Mouse (Mus musculus) liver, embryonic 13.5 days (tissue): Measurements from ENCODE around the gene Rapgef4. TPM values are rescaled to one million over a fixed set of nuclear protein-coding genes. Genes with fewer than 3 reads are reported as not detected.

Experiments used
- ATAC-seq: fragments of 200-750 bp; cut with Nextera tagmentation; 2 replicates; pipeline ENCODE4 v1.8.0; 2017; ENCODE audit warnings: low read depth, mild to moderate bottlenecking, moderate number of reproducible peaks, moderate library complexity
- DNase-seq: peaks from one replicate; pipeline ENCODE4 v3.0.0; 2022
- H3K27ac ChIP-seq: fragments of 300-500 bp; sonication (generic); 2 replicates; pipeline ENCODE4 v1.5.1; 2015; ENCODE audit warnings: moderate library complexity, mild to moderate bottlenecking, inconsistent platforms
- H3K27me3 ChIP-seq: fragments of 300-500 bp; sonication (generic); 2 replicates; pipeline ENCODE4 v1.6.1; 2015; ENCODE audit warnings: mild to moderate bottlenecking, inconsistent platforms
- H3K36me3 ChIP-seq: fragments of 300-500 bp; sonication (generic); 2 replicates; pipeline ENCODE4 v1.6.1; 2015; ENCODE audit warnings: mild to moderate bottlenecking, inconsistent platforms
- H3K4me1 ChIP-seq: fragments of 300-500 bp; sonication (generic); replicated peaks from 2 replicates; pipeline ENCODE4 v1.6.1; 2015; ENCODE audit warnings: inconsistent platforms
- H3K4me2 ChIP-seq: fragments of 300-500 bp; sonication (generic); 2 replicates; pipeline ENCODE4 v1.6.1; 2015; ENCODE audit warnings: inconsistent platforms, mild to moderate bottlenecking, moderate library complexity
- H3K4me3 ChIP-seq: fragments of 300-500 bp; sonication (generic); replicated peaks from 2 replicates; pipeline ENCODE4 v1.5.1; 2015; ENCODE audit warnings: mild to moderate bottlenecking, inconsistent platforms
- H3K9ac ChIP-seq: fragments of 300-500 bp; sonication (generic); 2 replicates; pipeline ENCODE4 v1.6.1; 2015; ENCODE audit warnings: mild to moderate bottlenecking, inconsistent platforms
- H3K9me3 ChIP-seq: fragments of 300-500 bp; sonication (generic); replicated peaks from 2 replicates; pipeline ENCODE4 v1.6.1; 2016; ENCODE audit warnings: inconsistent platforms
- whole genome bisulfite sequencing: fragments of 180-500 bp; shearing (Covaris S2); methylation state at CpG from one replicate; pipeline ENCODE4 v1.1.7; 2015; ENCODE audit not compliant: insufficient replicate concordance; 5-methylcytosine and 5-hydroxymethylcytosine counted together
- polyA plus RNA-seq: library from polyadenylated mRNA; unstranded; fragments of >200 nt; fragmentation: Nextera tagmentation; extraction: Ambion mirVana; gene quantifications from 2 replicates; pipeline ENCODE4 v1.2.1, GENCODE M21; 2015

Rapgef4 gene
- polyA plus RNA-seq, 1 experiment from 2014 or later: 2.7 TPM

- DNase-seq (no peak), ATAC-seq (no peak)
- Histone ChIP-seq H3K9ac (no peak overlapping the region), H3K4me1 (no peaks in the 10 kb centered on the region), H3K27ac (no peak overlapping the region), H3K27me3 (no peaks in the 10 kb centered on the region), H3K4me3 (no peak overlapping the region), H3K4me2 (no peak overlapping the region), H3K9me3 (no peaks in the 10 kb centered on the region), H3K36me3 (no peaks in the 10 kb centered on the region)
- WGBS: 61% methylated on average over 5 of the region's 5 CpGs
Measured at GRCm38 (mm10) chr2:72223479-72223878, 242.4 kb downstream of the Rapgef4 start.

- DNase-seq: no peak
- Histone ChIP-seq H3K9ac (no peak overlapping the region), H3K4me1 (no peaks in the 10 kb centered on the region), H3K9me3 (no peaks in the 10 kb centered on the region), H3K36me3 (no peaks in the 10 kb centered on the region), H3K4me3 (no peak overlapping the region), H3K27me3 (no peaks in the 10 kb centered on the region), H3K4me2 (no peak overlapping the region), H3K27ac (no peak overlapping the region)
- no peak for ATAC-seq
- WGBS: 68% methylated on average over 6 of the region's 6 CpGs
Measured at GRCm38 (mm10) chr2:72226006-72226405, 245.0 kb downstream of the Rapgef4 start.

- no peak overlapping the region for H3K4me2 ChIP-seq
- DNase-seq (no peak), ATAC-seq (no peak)
- H3K27me3 ChIP-seq: no peaks in the 10 kb centered on the region
- H3K4me1 ChIP-seq: no peaks in the 10 kb centered on the region
- no peak overlapping the region for H3K9ac ChIP-seq
- H3K36me3 ChIP-seq: no peaks in the 10 kb centered on the region
- WGBS: 83% methylated on average over 6 of the region's 6 CpGs
- H3K9me3 ChIP-seq: no peaks in the 10 kb centered on the region
- H3K27ac ChIP-seq: no peak overlapping the region
- H3K4me3 ChIP-seq: no peak overlapping the region
Measured at GRCm38 (mm10) chr2:72227416-72227815, 246.4 kb downstream of the Rapgef4 start.

- no peak for ATAC-seq
- Histone ChIP-seq H3K9me3 (no peaks in the 10 kb centered on the region), H3K4me2 (no peak overlapping the region), H3K27me3 (no peaks in the 10 kb centered on the region), H3K36me3 (no peaks in the 10 kb centered on the region), H3K27ac (no peak overlapping the region), H3K4me3 (no peak overlapping the region), H3K4me1 (no peaks in the 10 kb centered on the region), H3K9ac (no peak overlapping the region)
- WGBS: 76% methylated on average over 14 of the region's 14 CpGs
- DNase-seq: no peak
Measured at GRCm38 (mm10) chr2:72228881-72229280, 247.8 kb downstream of the Rapgef4 start.

GRCm38 (mm10) chr2:72230545-72230944 is 249.5 kb downstream of the Rapgef4 start:
- Histone ChIP-seq H3K27ac (no peak overlapping the region), H3K9me3 (no peaks in the 10 kb centered on the region), H3K4me1 (no peaks in the 10 kb centered on the region), H3K4me3 (no peak overlapping the region), H3K4me2 (no peak overlapping the region), H3K9ac (no peak overlapping the region), H3K36me3 (no peaks in the 10 kb centered on the region), H3K27me3 (no peaks in the 10 kb centered on the region)
- ATAC-seq (no peak), DNase-seq (no peak)
- 79% methylated on average over 9 of the region's 9 CpGs for WGBS

GRCm38 (mm10) chr2:72234085-72234484 is 253.0 kb downstream of the Rapgef4 start:
- Histone ChIP-seq H3K27ac (no peak overlapping the region), H3K9me3 (no peaks in the 10 kb centered on the region), H3K4me3 (no peak overlapping the region), H3K9ac (no peak overlapping the region), H3K4me2 (no peak overlapping the region), H3K36me3 (no peaks in the 10 kb centered on the region), H3K4me1 (no peaks in the 10 kb centered on the region), H3K27me3 (no peaks in the 10 kb centered on the region)
- no peak for ATAC-seq
- WGBS: 77% methylated on average over 11 of the region's 11 CpGs
- no peak for DNase-seq

GRCm38 (mm10) chr2:72234943-72235342 is 253.9 kb downstream of the Rapgef4 start:
- peak; percentile 9 for DNase-seq

GRCm38 (mm10) chr2:72235361-72235901 is 254.4 kb downstream of the Rapgef4 start:
- H3K4me2 ChIP-seq: no peak overlapping the region
- DNase-seq (no peak), ATAC-seq (no peak)
- no peaks in the 10 kb centered on the region for H3K9me3 ChIP-seq
- 53% methylated on average over 12 of the region's 12 CpGs for WGBS
- H3K9ac ChIP-seq: no peak overlapping the region
- no peak overlapping the region for H3K4me3 ChIP-seq
- H3K27ac ChIP-seq: no peak overlapping the region
- H3K27me3 ChIP-seq: no peaks in the 10 kb centered on the region
- no peaks in the 10 kb centered on the region for H3K4me1 ChIP-seq
- H3K36me3 ChIP-seq: no peaks in the 10 kb centered on the region

More at GRCm38 (mm10) chr2:72234943-72235342, 253.9 kb downstream of the Rapgef4 start:
- 3% methylated on average over 3 of the region's 3 CpGs for WGBS
- H3K4me1 ChIP-seq: no peaks in the 10 kb centered on the region
- H3K4me2 ChIP-seq: no peak overlapping the region
- no peaks in the 10 kb centered on the region for H3K36me3 ChIP-seq
- ATAC-seq: no peak
- H3K27ac ChIP-seq: no peak overlapping the region
- H3K27me3 ChIP-seq: no peaks in the 10 kb centered on the region
- H3K4me3 ChIP-seq: no peak overlapping the region
- H3K9ac ChIP-seq: no peak overlapping the region
- no peaks in the 10 kb centered on the region for H3K9me3 ChIP-seq

- H3K9ac ChIP-seq: no peak overlapping the region
- no peaks in the 10 kb centered on the region for H3K36me3 ChIP-seq
- no peak overlapping the region for H3K4me3 ChIP-seq
- WGBS: 83% methylated on average over 2 of the region's 2 CpGs
- H3K4me2 ChIP-seq: no peak overlapping the region
- H3K9me3 ChIP-seq: no peaks in the 10 kb centered on the region
- no peaks in the 10 kb centered on the region; the same call in 1 of the 2 replicates for H3K4me1 ChIP-seq
- ATAC-seq: no peak
- DNase-seq: no peak
- H3K27ac ChIP-seq: no peak overlapping the region
- H3K27me3 ChIP-seq: no peaks in the 10 kb centered on the region
Measured at GRCm38 (mm10) chr2:72238421-72238820, 257.4 kb downstream of the Rapgef4 start.

GRCm38 (mm10) chr2:72238925-72239324 is 257.9 kb downstream of the Rapgef4 start:
- Histone ChIP-seq H3K4me1 (no peaks in the 10 kb centered on the region; the same call in 1 of the 2 replicates), H3K4me3 (no peak overlapping the region), H3K4me2 (no peak overlapping the region), H3K9me3 (no peaks in the 10 kb centered on the region), H3K9ac (no peak overlapping the region), H3K27me3 (no peaks in the 10 kb centered on the region), H3K27ac (no peak overlapping the region), H3K36me3 (no peaks in the 10 kb centered on the region)
- 78% methylated on average over 11 of the region's 11 CpGs for WGBS
- no peak for ATAC-seq
- DNase-seq: no peak

GRCm38 (mm10) chr2:72239456-72239855 is 258.4 kb downstream of the Rapgef4 start:
- H3K9ac ChIP-seq: no peak overlapping the region
- H3K4me2 ChIP-seq: no peak overlapping the region
- no peaks in the 10 kb centered on the region; the same call in 1 of the 2 replicates for H3K4me1 ChIP-seq
- H3K9me3 ChIP-seq: no peaks in the 10 kb centered on the region
- ATAC-seq: no peak
- DNase-seq: no peak
- no peaks in the 10 kb centered on the region for H3K27me3 ChIP-seq
- H3K4me3 ChIP-seq: no peak overlapping the region
- no peak overlapping the region for H3K27ac ChIP-seq
- WGBS: 72% methylated on average over 8 of the region's 8 CpGs
- no peaks in the 10 kb centered on the region for H3K36me3 ChIP-seq

GRCm38 (mm10) chr2:72239993-72240392 is 259.0 kb downstream of the Rapgef4 start:
- no peak for DNase-seq
- no peaks in the 10 kb centered on the region for H3K9me3 ChIP-seq
- 68% methylated on average over 7 of the region's 7 CpGs for WGBS

More at GRCm38 (mm10) chr2:72239993-72240392, 259.0 kb downstream of the Rapgef4 start:
- Histone ChIP-seq H3K36me3 (no peaks in the 10 kb centered on the region), H3K27me3 (no peaks in the 10 kb centered on the region), H3K9ac (no peak overlapping the region), H3K4me2 (no peak overlapping the region), H3K27ac (no peak overlapping the region), H3K4me3 (no peak overlapping the region), H3K4me1 (no peaks in the 10 kb centered on the region; the same call in 1 of the 2 replicates)
- no peak for ATAC-seq
